Mouse (Mus musculus) limb, embryonic 11.5 days (tissue): Measurements from ENCODE around the gene Pcolce. TPM values are rescaled to one million over a fixed set of nuclear protein-coding genes. Genes with fewer than 3 reads are reported as not detected.
A peak's percentile ranks its signal among the peaks of the same experiment; 100 is the strongest.

Experiments
- ATAC-seq: fragments of 200-750 bp; cut with Nextera tagmentation; 2 replicates; pipeline ENCODE4 v1.8.0; 2017; ENCODE audit warnings: low read depth; ENCODE audit not compliant: insufficient number of reproducible peaks, low FRiP score, low TSS enrichment
- DNase-seq: peaks from one replicate; pipeline ENCODE4 v3.0.0-alpha.2; 2015; ENCODE audit warnings: low spot score
- H3K27ac ChIP-seq: fragments of 300-500 bp; sonication (generic); replicated peaks from 2 replicates; pipeline ENCODE4 v1.5.1; 2014; ENCODE audit warnings: low read depth, mild to moderate bottlenecking, low read length
- H3K27me3 ChIP-seq: fragments of 300-500 bp; sonication (generic); 2 replicates; pipeline ENCODE4 v1.6.1; 2014; ENCODE audit warnings: mild to moderate bottlenecking, low read length, mixed read lengths; ENCODE audit not compliant: control insufficient read depth, insufficient read depth
- H3K36me3 ChIP-seq: fragments of 300-500 bp; sonication (generic); 2 replicates; pipeline ENCODE4 v1.6.1; 2014; ENCODE audit warnings: mild to moderate bottlenecking, low read length, moderate library complexity, mixed read lengths; ENCODE audit not compliant: control insufficient read depth, insufficient read depth
- H3K4me1 ChIP-seq: fragments of 300-500 bp; sonication (generic); 2 replicates; pipeline ENCODE4 v1.6.1; 2014; ENCODE audit warnings: low read length, mixed read lengths; ENCODE audit not compliant: control insufficient read depth, insufficient read depth
- H3K4me2 ChIP-seq: fragments of 300-500 bp; sonication (generic); 2 replicates; pipeline ENCODE4 v1.6.1; 2014; ENCODE audit warnings: low read depth, mild to moderate bottlenecking, moderate library complexity; ENCODE audit not compliant: severe bottlenecking
- H3K4me3 ChIP-seq: fragments of 300-500 bp; sonication (generic); 2 replicates; pipeline ENCODE4 v1.5.1; 2014; ENCODE audit warnings: low read depth, low read length
- H3K9ac ChIP-seq: fragments of 300-500 bp; sonication (generic); 2 replicates; pipeline ENCODE4 v1.6.1; 2014; ENCODE audit warnings: mild to moderate bottlenecking, low read length
- H3K9me3 ChIP-seq: fragments of 300-500 bp; sonication (generic); 2 replicates; pipeline ENCODE4 v1.6.1; 2016; ENCODE audit warnings: low read length; ENCODE audit not compliant: control insufficient read depth
- WGBS: fragments of 180-500 bp; shearing (Covaris S2); extraction: QIAGEN DNeasy Blood & Tissue Kit; methylation state at CpG from one replicate; pipeline ENCODE4 v1.1.7; 2014; 5-methylcytosine and 5-hydroxymethylcytosine counted together
- polyA plus RNA-seq: library from polyadenylated mRNA; unstranded; fragments of >200 nt; fragmentation: Nextera tagmentation; extraction: Ambion mirVana; gene quantifications from 2 replicates; pipeline ENCODE4 v1.2.1, GENCODE M21; 2014

Gene Pcolce
- polyA plus RNA-seq, 1 experiment from 2014 or later: 150 TPM

- no peak for ATAC-seq
- Histone ChIP-seq H3K4me2 (no peak overlapping the region), H3K9ac (no peak overlapping the region), H3K27ac (peak overlapping the region; percentile 56; the same call in 1 of the 2 replicates), H3K4me3 (no peak overlapping the region), H3K9me3 (no peaks in the 10 kb centered on the region), H3K36me3 (0 out of 2 replicates have a peak, but pooled peaks cover 2% of the 10 kb centered on the region), H3K27me3 (peaks cover 9% of the 10 kb centered on the region), H3K4me1 (peaks cover 39% of the 10 kb centered on the region)
- DNase-seq: no peak
- 48% methylated on average over 4 of the region's 4 CpGs for WGBS
Observed at GRCm38 (mm10) chr5:137649251-137649650, 35.7 kb upstream of the Pcolce start.

GRCm38 (mm10) chr5:137647827-137648601 lies 34.4 kb upstream of the Pcolce start:
- Histone ChIP-seq H3K4me2 (peak overlapping the region; percentile 18; the same call in 1 of the 2 replicates), H3K36me3 (no peaks in the 10 kb centered on the region), H3K27ac (peak overlapping the region; percentile 30; the same call in 1 of the 2 replicates), H3K27me3 (peaks cover 10% of the 10 kb centered on the region), H3K4me3 (no peak overlapping the region), H3K4me1 (peaks cover 39% of the 10 kb centered on the region), H3K9me3 (no peaks in the 10 kb centered on the region), H3K9ac (no peak overlapping the region)
- ATAC-seq (peak; percentile 45; the same call in 1 of the 2 replicates), DNase-seq (peak; percentile 54)
- WGBS: 35% methylated on average over 9 of the region's 9 CpGs

DNA sequence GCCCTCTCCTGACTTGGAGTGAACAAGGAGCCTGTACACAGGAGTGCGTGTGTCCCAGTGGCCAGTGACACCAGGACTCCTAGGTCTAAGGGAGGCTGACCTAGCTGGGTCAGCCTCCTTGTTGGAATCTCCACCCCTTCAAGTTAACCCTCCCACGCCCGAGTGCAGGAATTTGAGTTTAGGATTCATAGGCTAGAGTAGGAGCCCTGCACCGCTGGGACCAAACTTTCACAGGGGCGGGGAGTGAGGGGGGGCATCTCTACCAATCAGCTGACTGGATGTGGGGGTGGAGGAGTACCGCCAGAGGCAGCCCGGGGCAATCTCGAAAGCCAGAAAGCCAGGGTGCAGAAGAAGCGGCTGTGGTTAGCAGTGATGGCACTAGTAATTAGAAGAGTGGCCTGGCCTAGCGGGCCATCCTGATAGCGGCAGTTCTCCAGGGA lies 32.1 kb upstream of the Pcolce start, which contains the start of gene Irs3:
TSS of gene Irs3 (minus strand) at position 63 of the 440 bp plus-strand sequence.
- H3K9ac ChIP-seq: peak within 1 kb of the TSS; percentile 27; the same call in 1 of the 2 replicates
- H3K4me1 ChIP-seq: peaks cover 39% of the 10 kb centered on the region
- H3K9me3 ChIP-seq: no peaks in the 10 kb centered on the region
- WGBS: 7% methylated on average over 11 of the region's 11 CpGs
- ATAC-seq (no peak), DNase-seq (no peak)
- no peak within 1 kb of the TSS for H3K27ac ChIP-seq
- peaks cover 10% of the 10 kb centered on the region for H3K27me3 ChIP-seq
- peak within 1 kb of the TSS; percentile 32 for H3K4me3 ChIP-seq
- peak within 1 kb of the TSS; percentile 51 for H3K4me2 ChIP-seq
- peaks cover 2% of the 10 kb centered on the region for H3K36me3 ChIP-seq

DNA sequence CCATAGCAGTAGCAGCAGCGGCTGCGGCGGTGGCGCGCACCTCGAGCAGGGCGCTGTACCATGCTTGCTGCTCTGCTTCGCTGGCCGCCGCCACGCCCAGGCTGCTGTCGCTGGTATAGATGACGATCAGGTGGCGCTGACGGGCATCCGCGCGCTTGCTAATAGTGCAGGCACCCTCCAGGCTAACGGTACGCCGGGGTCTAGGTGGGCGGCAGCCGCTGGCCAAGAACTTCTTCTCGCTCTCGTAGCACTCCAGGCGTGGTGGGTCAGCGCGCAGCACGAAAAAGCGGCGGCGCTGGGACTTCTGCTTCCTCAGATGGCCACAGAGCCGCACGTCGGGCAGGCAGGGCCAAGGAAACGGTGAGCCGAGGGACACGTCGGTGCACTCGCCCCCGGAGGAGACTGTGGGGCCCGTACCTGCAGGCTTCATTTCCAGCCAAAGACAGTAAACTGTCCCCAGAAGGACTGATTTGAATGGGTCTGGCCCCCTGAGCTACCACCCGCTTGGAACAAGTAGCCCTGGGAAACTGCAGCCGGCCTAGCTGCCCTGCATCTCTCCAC lies 31.6 kb upstream of the Pcolce start:
- whole genome bisulfite sequencing: under 1% methylated on average over 44 of the region's 44 CpGs
- Histone ChIP-seq H3K4me2 (peak overlapping the region; percentile 51), H3K4me3 (peak overlapping the region; percentile 32), H3K4me1 (peaks cover 39% of the 10 kb centered on the region), H3K27ac (no peak overlapping the region), H3K36me3 (peaks cover 7% of the 10 kb centered on the region), H3K9ac (peak overlapping the region; percentile 27; the same call in 1 of the 2 replicates), H3K9me3 (no peaks in the 10 kb centered on the region), H3K27me3 (peaks cover 10% of the 10 kb centered on the region)
- peak; percentile 54 for DNase-seq
- ATAC-seq: no peak

DNA sequence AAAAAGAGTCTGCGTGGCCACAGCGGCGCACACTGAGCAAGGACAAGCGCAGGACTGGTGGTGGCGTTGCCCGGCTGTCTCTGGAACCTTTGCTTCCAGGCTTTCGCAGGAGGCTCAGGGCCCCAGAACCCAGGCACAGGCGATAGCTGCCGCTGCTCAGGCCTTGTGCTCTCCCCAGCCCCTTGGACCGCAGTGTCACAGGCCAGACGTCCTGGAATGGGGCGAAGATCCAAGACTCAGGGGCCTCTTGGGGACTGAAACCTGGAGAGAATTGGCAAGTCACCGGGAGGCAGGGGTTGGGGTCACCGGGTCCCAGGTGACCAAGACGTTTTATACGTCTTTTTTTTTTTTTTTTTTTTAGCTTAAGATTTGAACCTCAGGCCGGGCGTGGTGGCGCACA lies 30.9 kb upstream of the Pcolce start:
- Histone ChIP-seq H3K27me3 (peaks cover 10% of the 10 kb centered on the region), H3K4me2 (no peak overlapping the region), H3K9ac (no peak overlapping the region), H3K36me3 (peaks cover 13% of the 10 kb centered on the region), H3K4me1 (peaks cover 33% of the 10 kb centered on the region), H3K9me3 (no peaks in the 10 kb centered on the region), H3K27ac (no peak overlapping the region), H3K4me3 (no peak overlapping the region)
- no peak for DNase-seq
- WGBS: 36% methylated on average over 19 of the region's 19 CpGs
- ATAC-seq: no peak

- H3K4me3 ChIP-seq: no peak overlapping the region
- H3K4me1 ChIP-seq: peaks cover 17% of the 10 kb centered on the region
- H3K36me3 ChIP-seq: peaks cover 21% of the 10 kb centered on the region
- H3K27me3 ChIP-seq: peaks cover 10% of the 10 kb centered on the region
- no peak overlapping the region for H3K4me2 ChIP-seq
- 61% methylated on average over 4 of the region's 4 CpGs for whole genome bisulfite sequencing
- no peaks in the 10 kb centered on the region for H3K9me3 ChIP-seq
- H3K9ac ChIP-seq: no peak overlapping the region
- DNase-seq (no peak), ATAC-seq (no peak)
- H3K27ac ChIP-seq: no peak overlapping the region
Observed at GRCm38 (mm10) chr5:137642886-137643285, 29.3 kb upstream of the Pcolce start.

GRCm38 (mm10) chr5:137641054-137641453 lies 27.5 kb upstream of the Pcolce start, which contains the start of gene Sap25:
Sap25 (plus strand) TSS chr5:137641334.
- no peak within 1 kb of the TSS for H3K9ac ChIP-seq
- ATAC-seq: no peak
- no peak within 1 kb of the TSS for H3K27ac ChIP-seq
- H3K9me3 ChIP-seq: no peaks in the 10 kb centered on the region
- no peak within 1 kb of the TSS for H3K4me3 ChIP-seq
- no peak for DNase-seq
- H3K36me3 ChIP-seq: peaks cover 33% of the 10 kb centered on the region
- no peak within 1 kb of the TSS for H3K4me2 ChIP-seq
- H3K27me3 ChIP-seq: peaks cover 10% of the 10 kb centered on the region
- 87% methylated on average over 19 of the region's 19 CpGs for WGBS
- peaks cover 10% of the 10 kb centered on the region; the same call in 1 of the 2 replicates for H3K4me1 ChIP-seq

DNA sequence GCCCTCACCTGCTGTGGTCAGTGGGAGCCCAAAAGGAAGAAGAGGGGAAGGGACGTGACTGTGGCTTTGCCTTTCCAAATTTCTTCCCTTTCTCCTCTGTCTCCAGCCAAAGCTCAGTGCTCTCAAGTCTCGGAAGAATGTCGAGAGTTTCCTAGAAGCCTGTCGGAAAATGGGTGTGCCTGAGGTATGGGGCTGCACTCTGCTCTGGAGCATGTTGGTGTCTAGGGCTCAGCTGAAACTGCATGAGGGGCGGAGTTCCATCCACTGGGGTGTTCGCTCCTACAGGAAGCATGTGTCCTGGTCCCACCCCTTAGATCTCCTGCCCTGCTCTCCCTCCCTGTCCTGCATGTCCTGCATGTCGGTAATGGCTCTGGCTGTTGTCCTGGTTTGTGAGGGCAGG lies 25.9 kb upstream of the Pcolce start:
- ATAC-seq: no peak
- Histone ChIP-seq H3K4me1 (no peaks in the 10 kb centered on the region), H3K27ac (no peak overlapping the region), H3K9me3 (no peaks in the 10 kb centered on the region), H3K27me3 (peaks cover 2% of the 10 kb centered on the region; the same call in 1 of the 2 replicates), H3K36me3 (peaks cover 39% of the 10 kb centered on the region), H3K4me2 (no peak overlapping the region), H3K9ac (no peak overlapping the region), H3K4me3 (no peak overlapping the region)
- 80% methylated on average over 7 of the region's 7 CpGs for WGBS
- no peak for DNase-seq
